ENCODE assay signal across 8 mouse cellular contexts in the genomic region with DNA sequence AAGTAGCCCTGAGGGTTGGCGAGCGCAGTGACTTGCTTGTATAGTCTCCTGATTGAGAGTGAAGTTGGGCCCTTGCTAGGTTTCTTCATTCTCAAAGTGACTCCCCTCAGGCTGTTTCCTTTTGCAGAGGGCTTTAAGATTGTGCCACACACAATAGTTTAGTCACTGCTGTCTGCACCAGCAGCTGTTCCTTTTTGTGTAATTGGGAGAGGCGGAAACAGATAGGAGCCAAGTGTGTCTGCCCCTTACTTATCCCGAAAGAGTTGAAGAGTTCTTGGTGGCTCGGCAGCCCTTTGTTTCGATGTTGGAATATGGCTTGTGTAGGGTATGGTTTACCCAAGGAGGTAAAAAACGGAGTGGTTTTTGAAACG. TPM values are rescaled to one million over a fixed set of nuclear protein-coding genes. Genes with fewer than 3 reads are reported as not detected.
A peak's percentile ranks its signal among the peaks of the same experiment; 100 is the strongest.
DNase-seq lines count a peak whose midpoint lies in the region; ATAC-seq lines count a peak whose summit lies in the region.

No protein-coding gene starts in this region.

- H3K4me3 ChIP-seq in heart, embryonic 14.5 days (ENCODE audit: control insufficient read depth in 1 of 2, insufficient read depth in 1 of 2, low read depth in 1 of 2, low read length in 2 of 2), result peak overlapping the region; percentile 89 to 99
- H3K4me3 ChIP-seq in limb, embryonic 13.5 days, result peak overlapping the region; percentile 99
- peak overlapping the region; percentile 78 for H3K4me3 ChIP-seq in midbrain, embryonic 15.5 days

- H3K4me2 ChIP-seq in heart, embryonic 14.5 days (ENCODE audit: low read length), result peak overlapping the region; percentile 74
- peak overlapping the region; percentile 76 for H3K4me2 ChIP-seq in limb, embryonic 13.5 days (replicated peaks)
- peak overlapping the region; percentile 91 for H3K4me2 ChIP-seq in midbrain, embryonic 15.5 days

- ATAC-seq in heart, embryonic 14.5 days (ENCODE audit: insufficient number of reproducible peaks, insufficient read depth, low FRiP score, low read depth), result no peak
- no peak for ATAC-seq in limb, embryonic 13.5 days (ENCODE audit: low FRiP score, low read depth)
- ATAC-seq in midbrain, embryonic 15.5 days (replicated peaks), result no peak

- H3K27me3 ChIP-seq in heart, embryonic 14.5 days (ENCODE audit: control insufficient read depth, insufficient read depth, low read length), result no peaks in the 10 kb centered on the region
- no peaks in the 10 kb centered on the region for H3K27me3 ChIP-seq in limb, embryonic 13.5 days
- no peaks in the 10 kb centered on the region for H3K27me3 ChIP-seq in midbrain, embryonic 15.5 days (replicated peaks)

- DNase-seq in spleen, adult 12 weeks (ENCODE audit: low spot score), result peak; percentile 37
- DNase-seq in spleen, adult 18-20 months, result no peak
- peak; percentile 29 for DNase-seq in embryo, embryonic 9.5 days (ENCODE audit: extremely low spot score)
- no peak for DNase-seq in right cerebral cortex, postnatal 36 days (ENCODE audit: low spot score in 2 of 2)
- DNase-seq in gastrocnemius, postnatal 25 days, result no peak

- 2% methylated on average over 8 of the region's 8 CpGs for WGBS in heart, embryonic 14.5 days
- 4% methylated on average over 8 of the region's 8 CpGs for WGBS in limb, embryonic 13.5 days
- 2% methylated on average over 8 of the region's 8 CpGs for WGBS in midbrain, embryonic 15.5 days

- peaks cover 7 to 30% of the 10 kb centered on the region in 2 experiments for H3K4me1 ChIP-seq in heart, embryonic 14.5 days (ENCODE audit: control insufficient read depth in 2 of 2, insufficient read depth in 2 of 2, low read length in 2 of 2)
- H3K4me1 ChIP-seq in limb, embryonic 13.5 days, result peaks cover 32% of the 10 kb centered on the region
- H3K4me1 ChIP-seq in midbrain, embryonic 15.5 days, result peaks cover 31% of the 10 kb centered on the region

- no peaks in the 10 kb centered on the region for H3K9me3 ChIP-seq in heart, embryonic 14.5 days (ENCODE audit: control insufficient read depth, low read length)
- no peaks in the 10 kb centered on the region for H3K9me3 ChIP-seq in limb, embryonic 13.5 days
- no peaks in the 10 kb centered on the region for H3K9me3 ChIP-seq in midbrain, embryonic 15.5 days

- H3K9ac ChIP-seq in heart, embryonic 14.5 days (ENCODE audit: low read length), result peak overlapping the region; percentile 91
- H3K9ac ChIP-seq in limb, embryonic 13.5 days, result peak overlapping the region; percentile 96
- H3K9ac ChIP-seq in midbrain, embryonic 15.5 days, result peak overlapping the region; percentile 82

- peak overlapping the region; percentile 82 to 85 for H3K27ac ChIP-seq in heart, embryonic 14.5 days (replicated peaks in 1 of 2; ENCODE audit: control insufficient read depth in 1 of 2, insufficient read depth in 1 of 2, low read depth in 2 of 2, low read length in 2 of 2)
- H3K27ac ChIP-seq in limb, embryonic 13.5 days, result peak overlapping the region; percentile 86
- H3K27ac ChIP-seq in midbrain, embryonic 15.5 days, result peak overlapping the region; percentile 91

- no peaks in the 10 kb centered on the region for H3K36me3 ChIP-seq in heart, embryonic 14.5 days (ENCODE audit: control insufficient read depth, insufficient read depth, low read length)
- no peaks in the 10 kb centered on the region for H3K36me3 ChIP-seq in limb, embryonic 13.5 days
- no peaks in the 10 kb centered on the region for H3K36me3 ChIP-seq in midbrain, embryonic 15.5 days (replicated peaks)

RNA-seq across cellular contexts. Expression of a gene that starts 1.4 kb away (rescaled TPM):
- 25.9 and 27.6 TPM in 2 replicates for polyA plus RNA-seq in heart, embryonic 14.5 days (2014; fragmentation: Nextera tagmentation; extraction: Ambion mirVana)
- 37.6 and 41.4 TPM in 2 replicates for polyA plus RNA-seq in limb, embryonic 13.5 days (2015; fragmentation: Nextera tagmentation; extraction: Ambion mirVana)
- 33.1 and 34.2 TPM in 2 replicates for polyA plus RNA-seq in midbrain, embryonic 15.5 days (2015; fragmentation: Nextera tagmentation; extraction: Ambion mirVana)
- total RNA-seq in gastrocnemius, postnatal 25 days (2021), result 10 to 100 TPM; 14.6 to 14.8 TPM

Comparison
In these comparisons a context has a peak if more than half of its experiments do, and no peak if none do; other contexts are left out.
1. DNase-seq: peak in spleen, adult 12 weeks (single experiment) and embryo, embryonic 9.5 days (single experiment); none in spleen, adult 18-20 months (0 of 2), right cerebral cortex, postnatal 36 days (0 of 2) and gastrocnemius, postnatal 25 days (single experiment).
2. Peak in every context shown above with its lines, with median percentiles within 50 percentile points of each other: H3K27ac ChIP-seq, H3K4me2 ChIP-seq, H3K4me3 ChIP-seq and H3K9ac ChIP-seq.